Mouse (Mus musculus) forelimb bud, embryonic 11.5 days (tissue): ENCODE measurements around the gene Errfi1.

Experiments used
- DNase-seq: peaks from one replicate; pipeline ENCODE4 v3.0.0-alpha.2; 2012; ENCODE audit warnings: low read depth, low spot score

The Errfi1 gene

DNA sequence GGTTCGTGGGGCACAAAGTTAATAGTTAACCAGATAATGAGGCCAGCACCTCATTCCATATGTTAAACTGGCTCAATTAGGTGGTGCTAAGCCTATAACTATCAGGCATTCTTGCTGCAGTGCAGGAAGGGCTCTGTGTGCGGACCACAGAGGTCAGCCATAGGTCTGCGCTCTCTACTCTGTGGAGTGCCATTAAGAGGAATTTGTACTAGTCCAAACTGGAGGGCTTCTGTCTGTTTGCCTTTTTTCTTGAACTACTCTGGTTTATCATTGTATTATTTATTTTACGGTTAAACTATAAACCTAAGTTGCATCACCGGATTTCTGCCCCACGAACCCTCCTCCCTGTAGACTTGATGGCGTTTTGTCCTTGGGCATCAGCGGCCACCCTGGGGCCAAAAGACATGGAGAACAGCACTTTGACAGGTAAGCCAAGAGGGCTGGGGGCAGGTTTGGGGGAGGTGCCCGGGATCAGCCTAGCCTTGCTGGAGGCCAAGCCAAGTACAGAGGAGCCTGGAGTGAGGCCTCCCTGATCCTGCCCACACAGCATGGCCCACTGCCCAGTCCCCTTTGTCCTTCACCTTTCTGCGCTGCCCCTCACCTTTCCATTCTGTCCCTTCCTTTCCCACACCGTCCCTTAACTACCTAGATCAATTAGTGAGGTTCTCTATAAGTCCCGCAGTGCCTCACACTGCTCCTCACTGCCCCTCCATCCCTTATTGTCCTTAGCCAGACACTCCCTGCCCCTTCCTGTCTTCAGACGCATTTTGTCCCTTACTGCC is at the start of gene Errfi1:
Gene Errfi1 (plus strand): TSS at position 240 of the 782 bp plus-strand sequence.
- peak; percentile 42 for DNase-seq

DNA sequence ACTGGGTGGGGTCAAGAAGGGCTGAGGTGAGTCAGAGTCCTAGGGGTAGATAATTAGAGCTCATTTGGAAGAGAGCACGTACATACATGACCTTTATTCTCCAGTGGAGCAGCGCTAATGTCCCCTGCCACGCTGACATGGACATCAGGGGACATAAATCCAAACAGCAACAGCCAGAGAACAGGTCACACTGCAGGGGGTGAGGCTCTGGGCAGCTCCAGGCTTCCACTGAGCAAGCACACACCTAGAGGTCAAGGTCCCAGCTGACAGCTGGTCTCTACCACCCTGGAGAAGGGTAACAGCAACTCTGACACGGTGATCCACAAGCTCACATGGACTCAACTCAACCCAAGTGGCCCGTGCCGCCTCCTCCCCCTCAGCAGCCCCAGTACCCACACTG is 49.5 kb upstream of the Errfi1 start:
- no peak for DNase-seq

DNA sequence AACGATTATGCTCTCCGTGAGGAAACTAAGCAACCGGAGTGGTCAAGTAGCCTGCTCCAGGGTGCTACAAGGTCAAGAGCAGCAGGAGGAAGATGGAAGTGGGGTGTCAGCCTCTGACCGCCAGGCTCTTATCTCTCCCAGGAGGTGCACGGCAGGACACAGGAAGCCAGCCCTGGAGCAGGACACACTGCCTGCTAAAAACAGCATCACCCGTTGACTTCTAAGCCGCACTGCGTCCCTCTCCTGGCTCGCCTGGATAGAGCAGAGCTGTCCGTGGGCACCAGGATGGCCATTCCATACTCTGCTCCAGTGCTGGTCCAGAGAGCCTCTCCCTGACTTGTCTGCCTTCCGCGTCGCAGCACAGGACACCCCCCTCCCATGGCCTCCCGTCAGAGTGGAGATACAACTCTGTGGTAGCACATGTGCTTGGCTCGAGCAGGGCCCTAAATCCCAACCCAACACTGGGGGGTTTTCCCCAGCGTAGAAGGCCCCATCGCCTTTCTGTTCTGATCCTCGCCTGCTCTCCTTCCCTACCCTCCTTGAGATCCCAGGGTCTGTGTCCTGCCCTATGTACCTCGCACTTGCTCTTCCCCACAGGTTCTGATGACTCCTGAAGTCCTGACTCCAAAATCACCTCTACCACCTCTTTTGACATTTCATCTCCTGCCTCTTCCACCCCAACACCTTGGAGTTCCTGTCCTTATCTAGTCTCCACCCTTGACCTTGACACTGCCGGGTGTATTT is 45.8 kb upstream of the Errfi1 start:
- no peak for DNase-seq

DNA sequence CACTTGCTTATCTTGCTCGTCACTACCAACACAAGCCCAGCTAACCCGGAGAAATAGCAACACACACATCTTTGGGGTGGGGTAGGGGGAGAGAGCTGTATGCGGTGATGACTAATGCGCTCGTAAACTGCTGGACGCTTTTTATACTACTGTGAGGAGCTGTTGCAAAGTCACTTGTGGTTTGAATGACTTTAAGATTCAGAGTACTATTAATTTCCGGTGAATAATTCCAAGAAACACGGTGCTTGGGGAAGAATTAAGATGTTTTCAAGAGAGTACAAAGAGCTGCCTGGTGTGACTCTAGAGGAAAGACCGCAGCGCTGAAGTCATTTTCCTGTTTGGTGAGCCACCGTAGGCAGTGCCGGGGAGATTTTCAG is 45.3 kb upstream of the Errfi1 start:
- no peak for DNase-seq

DNA sequence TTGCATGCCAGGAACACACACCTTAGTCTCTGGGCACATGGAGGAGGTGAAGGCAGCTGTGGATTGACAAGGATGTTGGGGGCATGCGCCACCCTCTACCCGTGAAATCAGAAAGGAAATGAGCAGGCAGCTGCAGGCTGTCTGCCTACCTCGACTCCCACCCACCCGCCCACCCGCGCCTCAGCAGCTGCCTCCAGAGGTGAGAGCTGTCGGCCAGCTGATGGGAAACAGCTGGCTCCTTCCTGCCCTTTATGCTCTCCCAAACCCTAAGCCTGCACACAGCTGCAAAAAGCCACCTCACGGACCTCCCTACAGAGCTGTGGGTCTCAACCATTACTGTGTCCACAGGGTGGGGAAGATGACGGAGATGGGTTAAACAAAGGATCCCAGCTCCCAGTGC is 44.4 kb upstream of the Errfi1 start:
- DNase-seq, result peak; percentile 84

DNA sequence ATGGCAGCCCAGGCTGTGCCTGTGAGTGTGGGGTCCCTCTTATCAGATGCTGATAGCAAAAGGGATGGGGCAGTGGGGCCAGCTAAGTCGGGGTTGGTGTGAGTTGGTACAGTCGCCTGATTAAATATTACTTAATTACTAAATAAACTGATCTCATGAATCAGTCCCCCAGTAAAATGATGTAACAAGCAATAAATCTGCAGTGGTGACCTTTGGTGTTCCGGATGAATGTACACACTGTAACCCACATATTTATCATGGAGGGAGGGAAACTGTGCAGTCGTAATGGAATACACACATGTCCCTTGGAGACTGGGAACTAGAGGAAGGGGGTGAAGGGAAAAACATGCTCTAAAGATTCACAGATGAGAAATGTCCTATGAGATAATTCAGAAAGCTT is 38.6 kb upstream of the Errfi1 start:
- DNase-seq, result no peak

GRCm38 (mm10) chr4:150816414-150816951 is 37.2 kb upstream of the Errfi1 start:
- no peak for DNase-seq

DNA sequence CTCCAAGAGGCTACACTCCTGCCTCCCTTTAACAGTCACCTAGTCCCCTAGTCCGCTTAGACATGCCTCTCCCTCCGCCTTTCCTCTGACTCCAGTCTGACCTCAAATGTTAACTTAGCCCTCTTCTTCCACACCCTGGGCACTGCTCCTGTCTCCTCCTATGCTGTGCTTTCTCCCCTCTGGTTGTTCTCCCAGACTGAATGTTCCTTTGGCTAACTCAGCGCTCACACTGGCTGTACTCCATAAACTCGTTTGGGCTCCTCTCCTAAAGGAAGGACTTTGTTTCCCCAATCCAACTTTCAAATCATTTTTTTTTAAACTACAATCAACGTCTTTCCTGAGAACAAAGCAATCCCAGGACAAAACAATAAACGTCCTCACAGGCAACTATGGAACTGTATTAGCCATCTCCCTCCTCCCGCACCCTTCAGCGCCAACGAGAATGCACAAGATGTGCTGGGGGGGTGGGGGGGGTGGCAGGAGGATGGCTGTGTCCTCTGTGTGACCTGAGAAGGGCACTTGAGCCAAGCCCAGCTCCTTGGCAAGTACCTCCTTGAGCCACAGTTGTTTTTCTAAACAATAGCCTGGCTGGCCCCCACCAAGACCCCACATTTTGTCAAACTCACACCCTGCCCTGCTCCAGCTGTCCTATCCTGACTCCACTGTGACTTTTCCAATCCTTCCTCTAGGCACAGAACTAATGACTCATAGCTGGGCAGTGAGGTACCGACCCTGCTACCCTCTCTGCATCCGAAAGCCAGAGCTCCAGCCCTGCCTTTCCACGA is 34.4 kb upstream of the Errfi1 start:
- DNase-seq, result no peak

GRCm38 (mm10) chr4:150821381-150821780 is 32.3 kb upstream of the Errfi1 start:
- no peak for DNase-seq

DNA sequence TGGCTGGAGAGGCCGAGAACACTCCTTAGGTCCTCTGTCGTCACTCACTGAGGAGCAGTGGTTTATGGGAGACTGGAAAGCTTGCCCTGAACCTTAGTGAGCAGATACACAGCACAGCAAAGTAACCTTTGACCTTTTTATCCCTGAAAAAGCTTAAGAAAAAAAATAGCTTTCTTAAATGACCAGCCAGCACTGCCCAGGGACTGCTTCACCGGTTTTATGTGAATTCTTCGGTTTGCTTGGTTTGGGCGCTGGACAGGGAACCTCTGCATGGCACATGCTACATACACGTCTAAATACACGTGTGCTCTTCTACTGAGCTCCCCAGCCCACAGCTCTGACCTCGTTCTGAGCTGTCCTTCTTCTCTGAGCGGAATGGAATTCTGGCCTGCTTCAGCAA is 31.1 kb upstream of the Errfi1 start:
- no peak for DNase-seq

DNA sequence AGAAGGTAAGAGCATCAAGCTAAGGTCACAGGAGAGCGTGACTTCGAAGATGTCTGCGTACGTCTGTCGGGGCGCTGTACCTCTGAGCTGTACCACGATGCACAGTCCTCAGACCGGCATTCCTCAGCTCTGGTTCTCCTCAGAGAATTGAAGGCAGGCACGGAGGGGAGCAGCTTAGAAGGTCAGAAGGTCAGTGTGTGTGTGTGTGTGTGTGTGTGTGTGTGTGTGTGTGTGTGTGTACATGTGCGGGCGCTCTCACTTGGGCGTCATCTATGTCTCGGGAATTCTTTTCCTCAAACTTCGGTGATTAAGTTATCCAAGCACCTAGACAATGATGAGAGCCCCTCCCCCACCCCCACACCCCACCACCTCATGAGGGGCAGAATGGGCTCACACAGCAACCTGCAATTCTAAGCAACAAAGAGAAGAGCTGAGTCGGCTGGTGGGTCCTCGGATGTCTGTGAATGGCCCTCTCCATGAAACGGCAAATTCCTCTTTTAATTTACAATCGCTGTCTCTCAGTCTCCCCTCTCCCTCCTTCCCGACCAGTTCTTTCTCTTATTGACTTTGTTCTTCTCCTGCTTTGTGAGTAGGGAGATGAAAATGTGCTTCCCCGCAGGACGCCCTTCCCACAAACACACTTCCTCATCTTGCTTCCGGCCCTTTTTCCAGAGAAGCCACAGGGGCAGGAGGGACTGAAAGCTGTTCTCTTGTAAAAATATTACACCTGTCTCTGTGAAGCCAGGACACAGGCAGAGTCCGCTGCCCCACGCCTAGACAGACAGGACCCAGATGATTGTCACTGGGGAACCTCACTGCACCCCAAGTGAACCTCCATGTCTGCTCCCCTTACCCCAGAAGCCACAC is 29.9 kb upstream of the Errfi1 start:
- DNase-seq, result no peak

DNA sequence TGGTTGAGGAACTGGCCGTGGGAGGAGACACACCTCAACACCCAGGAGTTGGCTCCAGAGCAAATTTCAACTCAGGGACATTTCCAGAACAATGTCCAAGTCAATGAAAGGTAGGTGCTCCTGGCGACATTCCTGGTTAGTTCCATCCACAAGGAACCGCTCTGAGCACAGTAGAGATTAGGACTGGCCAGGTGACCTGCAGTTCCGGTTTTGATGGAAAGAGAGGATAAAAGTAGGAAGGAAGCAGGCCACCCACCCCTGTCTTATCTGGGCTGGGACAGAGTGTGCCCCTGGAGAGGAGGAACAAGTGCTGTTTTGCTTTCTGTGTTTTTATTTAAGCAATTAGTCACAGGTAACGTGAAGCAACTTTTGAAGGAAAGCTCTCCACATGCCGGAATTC is 28.8 kb upstream of the Errfi1 start:
- no peak for DNase-seq

DNA sequence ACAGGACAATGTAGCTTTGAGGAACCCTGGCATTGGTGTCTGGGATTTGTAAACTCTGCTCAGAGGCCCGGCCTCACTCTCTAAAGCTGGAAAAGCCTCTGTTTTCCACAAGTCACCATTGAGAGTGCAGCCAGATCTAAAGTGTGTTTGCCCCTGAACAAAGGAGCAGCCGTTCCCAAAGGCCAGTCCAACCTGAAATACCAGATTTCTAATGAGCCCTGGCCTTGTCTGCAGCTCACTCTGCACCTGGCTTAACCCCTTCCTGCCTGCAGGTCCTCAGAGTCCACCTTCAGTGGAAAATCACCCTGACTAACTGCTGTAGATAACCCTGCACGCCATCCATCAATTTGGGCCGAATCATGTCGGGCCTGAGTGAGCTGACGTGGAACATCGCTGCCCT is 28.2 kb upstream of the Errfi1 start:
- peak; percentile 73 for DNase-seq

- DNase-seq, result no peak
Observed at GRCm38 (mm10) chr4:150831321-150831720, 22.4 kb upstream of the Errfi1 start.

- DNase-seq, result no peak
Observed at GRCm38 (mm10) chr4:150831941-150832340, 21.8 kb upstream of the Errfi1 start.

- no peak for DNase-seq
Observed at GRCm38 (mm10) chr4:150835163-150835562, 18.6 kb upstream of the Errfi1 start.

DNA sequence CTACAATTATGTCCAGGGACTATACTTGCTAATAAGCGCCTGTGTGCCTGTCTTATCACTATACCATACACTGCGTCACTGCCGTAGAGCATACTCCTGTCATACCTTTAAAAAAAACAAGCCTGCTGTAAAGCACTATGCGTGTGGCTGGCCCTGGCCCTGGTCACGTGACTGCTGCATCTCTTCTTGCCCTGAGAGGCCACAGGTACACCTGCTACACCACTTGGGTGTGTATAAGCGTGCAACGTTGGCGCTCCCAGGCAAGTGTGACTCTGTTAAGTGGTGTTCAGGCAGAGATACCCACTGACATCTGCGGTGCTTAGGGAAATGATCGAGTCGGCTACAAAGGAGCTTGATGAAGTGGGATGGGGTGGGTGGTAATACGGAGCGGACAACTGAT is 17.5 kb upstream of the Errfi1 start:
- no peak for DNase-seq

DNA sequence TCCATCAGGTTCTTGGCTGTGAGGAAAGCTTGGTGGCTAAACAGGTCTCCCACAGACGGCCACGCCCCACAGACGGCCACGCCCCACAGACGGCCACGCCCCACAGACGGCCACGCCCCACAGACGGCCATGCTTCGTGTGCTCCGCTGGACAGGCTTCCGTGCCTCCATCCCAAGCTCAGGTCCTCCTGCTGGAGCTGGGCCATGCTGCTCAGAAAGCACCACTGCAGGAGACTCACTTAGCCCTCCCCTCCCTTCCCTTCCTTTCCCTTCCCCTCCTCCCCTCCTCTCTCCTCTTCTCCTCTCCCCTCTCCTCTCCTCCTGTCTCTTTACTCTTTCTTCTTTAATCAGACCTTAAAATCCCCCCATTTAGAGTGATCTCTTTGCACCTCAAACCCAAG is 16.8 kb upstream of the Errfi1 start:
- no peak for DNase-seq

GRCm38 (mm10) chr4:150837458-150837857 is 16.3 kb upstream of the Errfi1 start:
- no peak for DNase-seq

DNA sequence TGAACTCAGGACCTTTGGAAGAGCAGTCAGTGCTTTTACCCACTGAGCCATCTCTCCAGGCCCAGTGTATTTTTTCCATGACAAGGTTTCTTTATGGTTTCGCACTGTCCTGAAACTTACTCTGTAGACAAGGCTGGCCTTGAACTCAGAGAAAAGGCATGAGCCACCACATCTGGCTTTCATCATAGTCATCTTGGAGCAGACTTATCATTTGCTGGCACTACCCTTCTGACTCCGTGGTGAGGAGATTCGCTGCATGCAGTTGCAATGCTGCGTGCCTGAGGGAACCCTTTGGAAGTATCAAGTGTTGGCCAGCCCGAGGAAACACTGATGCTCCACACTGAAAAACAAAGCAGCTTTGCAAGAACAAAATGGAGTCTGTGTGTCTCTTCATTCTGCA is 11.7 kb upstream of the Errfi1 start:
- DNase-seq, result no peak

- DNase-seq, result no peak
Observed at GRCm38 (mm10) chr4:150843181-150843580, 10.5 kb upstream of the Errfi1 start.
